Mouse (Mus musculus) frontal cortex, postnatal 25 days (tissue): Measurements from ENCODE around the gene Anln.
"Not testable (repeated sequence)": the region's sequence is repeated elsewhere in the genome, so short reads cannot be mapped to it uniquely, and the experiment has no call there.

Experiments
- DNase-seq, 2 experiments: peaks; one replicate each; pipeline ENCODE4 v3.0.0; 2022; ENCODE audit warnings: low spot score in 2 of 2

The Anln gene

GRCm38 (mm10) chr9:22389021-22389476 lies at the start of gene Anln:
Gene Anln (minus strand): TSS chr9:22389188.
- DNase-seq, result peak; percentile 61 to 65

GRCm38 (mm10) chr9:22434101-22434500 lies 45.1 kb upstream of the Anln start:
- DNase-seq, result no peak

- DNase-seq, result no peak
These were observed 44.2 kb upstream of the Anln start for GRCm38 (mm10) chr9:22433221-22433620.

DNA sequence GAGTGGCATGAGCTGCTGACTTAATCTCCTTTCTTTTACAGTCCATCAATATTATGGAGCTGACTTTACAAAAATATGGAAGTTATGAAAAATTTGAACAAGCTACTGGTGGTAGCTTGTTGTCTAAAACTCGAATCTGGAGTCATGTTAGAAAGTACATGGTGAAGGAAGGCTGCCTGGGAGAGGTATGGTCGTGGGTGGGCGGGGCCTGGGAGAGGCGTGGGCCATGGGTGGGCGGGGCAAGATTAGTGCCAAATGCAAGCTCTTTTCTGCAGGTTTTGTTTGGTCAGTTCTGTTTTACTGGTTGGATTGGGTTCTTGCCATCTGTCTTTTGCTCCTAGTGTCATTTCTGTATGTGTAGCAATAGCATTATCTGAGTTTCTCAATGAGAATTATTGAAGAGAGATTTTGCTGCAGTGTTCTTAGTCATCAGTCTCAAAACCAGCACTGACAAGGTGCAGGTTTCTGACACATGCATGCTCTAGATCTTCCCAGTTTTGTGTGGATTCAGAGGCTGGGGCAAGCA lies 41.4 kb upstream of the Anln start:
- DNase-seq, result no peak

DNA sequence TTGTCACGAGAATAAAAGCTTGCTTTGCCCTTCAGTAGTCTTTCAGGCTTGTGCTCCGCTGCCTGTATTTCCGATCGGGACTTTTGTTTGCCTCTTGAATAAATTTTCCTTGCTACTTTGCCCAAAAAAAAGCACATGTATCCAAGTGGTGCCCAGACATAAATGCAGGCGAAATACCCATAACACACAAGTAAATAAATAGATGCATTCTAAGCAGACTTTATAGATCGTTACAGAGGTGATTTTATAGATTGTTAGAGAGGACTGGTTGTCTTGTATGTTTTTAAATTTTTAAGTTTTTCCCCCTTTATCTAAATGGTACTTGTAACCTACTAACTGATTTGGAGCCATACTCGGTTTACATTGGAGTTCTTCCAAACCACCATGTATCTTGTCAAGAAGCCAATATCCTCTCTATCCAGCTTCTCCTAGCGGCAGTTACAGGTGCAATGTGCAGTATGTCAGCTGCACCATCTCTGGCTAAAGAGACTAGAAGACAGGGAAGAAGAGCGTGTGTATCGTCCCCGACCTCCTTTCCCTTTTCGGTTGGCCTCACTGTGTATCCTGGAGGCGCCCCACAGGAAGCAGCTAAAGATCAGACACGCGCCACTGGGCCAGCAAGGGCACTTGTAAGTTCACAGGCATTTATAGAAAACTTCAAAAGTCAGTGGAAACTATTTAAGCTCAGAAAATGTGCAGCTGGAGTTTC lies 40.7 kb upstream of the Anln start:
- no peak for DNase-seq

- no peak for DNase-seq
These were observed 39.9 kb upstream of the Anln start for GRCm38 (mm10) chr9:22428666-22429410.

- DNase-seq, result no peak
These were observed 39.2 kb upstream of the Anln start for GRCm38 (mm10) chr9:22428028-22428665.

- no peak for DNase-seq
These were observed 35.7 kb upstream of the Anln start for GRCm38 (mm10) chr9:22424719-22425118.

DNA sequence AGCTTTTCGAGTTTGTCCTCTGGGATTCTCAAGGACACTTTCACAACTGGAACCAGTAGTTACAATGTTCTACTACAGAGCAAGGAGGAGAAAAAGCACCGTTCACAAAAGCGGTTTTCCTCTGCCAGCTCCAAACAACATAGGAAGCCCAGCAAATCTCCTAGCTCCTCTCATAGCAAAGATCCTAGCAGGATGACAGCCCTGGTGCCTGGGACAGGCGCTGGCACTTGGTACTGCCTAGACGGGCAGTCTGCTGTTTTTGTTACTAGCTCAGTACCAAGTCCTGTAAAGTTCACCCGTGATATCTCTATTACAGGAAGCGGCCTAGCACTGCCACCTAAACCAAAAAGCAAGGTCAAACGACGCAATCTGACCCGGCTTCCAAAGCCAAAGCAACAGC lies 35.2 kb upstream of the Anln start:
- no peak for DNase-seq

DNA sequence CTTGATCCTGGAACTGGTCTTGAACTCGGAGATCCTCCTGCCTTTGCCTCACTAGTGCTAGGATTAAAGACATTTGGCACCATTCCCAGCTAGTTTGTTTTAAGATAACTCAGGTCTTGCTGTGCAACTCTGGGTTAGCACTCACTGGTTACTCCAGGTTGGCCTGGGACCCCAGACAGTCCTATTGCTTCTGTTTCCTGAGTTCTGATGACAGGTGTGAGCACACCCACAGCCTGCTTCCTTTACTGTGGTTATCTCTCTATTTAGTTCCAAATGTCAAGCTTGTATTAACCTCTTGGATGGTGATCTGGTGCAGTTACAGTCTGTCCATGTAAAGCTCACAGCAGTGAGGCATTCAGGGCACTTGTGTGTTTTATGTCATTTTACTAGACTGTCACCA lies 34.5 kb upstream of the Anln start:
- DNase-seq, result no peak

GRCm38 (mm10) chr9:22422559-22422958 lies 33.6 kb upstream of the Anln start:
- no peak for DNase-seq

DNA sequence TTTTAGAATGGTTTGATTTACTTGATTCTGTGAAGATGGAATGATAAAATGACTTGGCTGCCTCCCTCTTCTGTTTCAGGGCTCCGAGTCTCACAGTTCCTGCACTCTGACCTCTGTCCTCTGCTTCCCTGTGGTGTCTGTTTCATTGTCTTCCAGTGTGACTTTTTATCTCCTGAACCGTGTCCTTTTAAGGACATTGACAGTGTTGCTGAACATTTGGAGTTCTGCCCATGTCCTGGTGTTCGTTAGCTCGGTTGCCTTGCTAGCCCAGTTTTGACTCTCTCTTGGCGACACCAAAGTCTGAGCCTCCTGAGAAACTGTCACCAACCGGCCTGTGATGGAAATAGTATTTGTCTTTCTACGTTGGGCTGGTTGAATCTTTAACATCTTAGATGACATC lies 31.5 kb upstream of the Anln start:
- no peak for DNase-seq

DNA sequence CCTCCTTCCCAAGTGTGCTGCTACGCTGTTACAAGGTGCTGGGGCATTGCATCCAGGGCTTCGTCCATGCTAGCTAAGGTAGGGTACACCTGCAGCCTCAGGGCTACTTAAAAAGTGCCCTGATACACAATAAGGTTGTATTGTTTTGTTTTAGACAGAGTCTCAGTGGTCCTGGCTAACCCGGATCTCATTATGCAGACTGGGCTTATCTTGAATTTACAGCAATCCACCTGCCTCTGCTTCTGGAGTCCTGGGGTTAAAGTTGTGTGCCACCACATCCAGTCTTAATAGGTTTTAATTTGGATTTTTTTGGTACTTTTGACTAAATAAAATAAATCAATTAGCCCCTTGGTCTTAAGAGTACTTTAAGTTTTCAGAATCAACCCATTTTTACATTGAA lies 30.9 kb upstream of the Anln start:
- no peak for DNase-seq

GRCm38 (mm10) chr9:22417547-22417946 lies 28.6 kb upstream of the Anln start:
- no peak for DNase-seq

DNA sequence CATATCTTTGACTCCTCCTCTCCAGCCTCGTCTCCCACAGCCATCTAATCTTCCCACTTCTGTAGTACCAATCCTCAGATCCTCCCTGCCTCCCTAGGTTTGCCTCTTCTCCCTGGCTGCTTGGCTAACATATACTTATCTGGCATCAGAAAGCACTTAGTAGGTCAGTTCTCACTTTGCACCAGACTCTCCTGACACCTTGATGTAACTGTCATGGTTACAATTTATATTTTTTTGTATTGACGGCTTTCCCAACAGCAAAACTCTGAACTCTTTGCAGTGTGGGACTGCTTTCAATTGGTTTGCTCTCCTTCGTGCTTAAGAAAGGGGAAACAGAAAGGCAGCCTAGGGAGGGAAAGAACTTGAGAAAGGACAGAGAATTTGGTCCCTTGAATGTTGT lies 27.2 kb upstream of the Anln start:
- DNase-seq, result no peak

DNA sequence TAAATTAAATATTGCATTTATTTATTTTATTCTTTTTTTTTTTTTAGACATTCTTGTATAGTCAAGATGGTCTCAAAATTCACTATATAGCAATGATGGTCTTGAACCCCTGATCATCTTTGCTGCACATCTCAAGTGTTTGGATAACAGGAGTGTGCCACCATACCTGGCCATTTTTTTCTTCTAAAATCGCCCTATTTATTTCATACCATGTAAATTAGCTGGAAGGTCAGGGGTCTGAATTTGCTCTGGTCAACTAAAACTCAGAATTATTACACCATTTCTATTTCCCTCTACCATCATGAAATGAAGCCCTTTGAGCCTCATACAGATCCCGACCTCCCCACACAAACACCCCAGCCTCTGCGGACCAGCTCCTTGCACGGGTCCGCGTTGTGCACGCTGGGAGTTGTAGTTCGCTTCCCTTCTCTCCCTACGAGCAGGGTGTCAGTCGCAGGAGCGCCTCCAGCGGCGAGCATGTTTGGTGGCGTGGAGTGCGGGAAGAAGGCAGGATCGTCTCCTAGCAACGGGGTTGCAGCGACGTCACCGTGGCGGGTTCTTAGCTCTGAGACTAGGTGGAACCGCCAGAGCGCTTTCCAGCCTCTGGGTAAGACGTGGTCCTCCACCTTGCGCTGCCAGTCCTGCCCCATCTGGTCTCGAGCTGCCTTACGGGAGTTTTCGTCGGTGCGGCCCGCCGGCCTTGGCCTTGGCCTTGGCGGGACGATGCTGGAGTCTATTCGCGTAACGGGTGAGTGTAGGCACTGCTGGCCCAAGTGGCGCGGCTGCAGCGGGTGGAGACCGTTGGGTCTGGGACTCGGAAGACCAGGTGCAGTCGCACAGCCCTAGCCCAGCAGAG lies 22.2 kb upstream of the Anln start, which contains the start of gene 9530077C05Rik:
Gene 9530077C05Rik, plus strand, starts transcription at position 512 of the 856 bp plus-strand sequence.
- peak; percentile 95 to 96 for DNase-seq

DNA sequence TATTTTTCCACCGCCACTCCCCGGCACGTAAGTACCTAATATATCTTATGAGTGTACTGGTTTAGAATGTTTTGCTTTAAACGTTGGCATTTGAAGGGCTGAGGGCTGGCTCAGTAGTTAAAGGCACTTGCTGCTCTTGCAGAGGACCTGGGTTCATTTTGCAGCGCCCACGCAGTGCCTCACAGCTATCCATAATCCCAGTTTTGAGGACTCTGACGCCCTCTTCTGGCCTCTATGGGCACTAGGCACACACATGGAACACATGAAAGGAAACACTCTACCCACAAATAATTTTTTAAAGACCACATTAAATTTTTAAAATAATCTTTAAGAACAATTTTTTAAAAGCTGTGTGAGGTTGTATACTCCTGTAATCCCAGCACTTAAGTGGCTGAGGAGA lies 20.5 kb upstream of the Anln start:
- DNase-seq, result no peak

DNA sequence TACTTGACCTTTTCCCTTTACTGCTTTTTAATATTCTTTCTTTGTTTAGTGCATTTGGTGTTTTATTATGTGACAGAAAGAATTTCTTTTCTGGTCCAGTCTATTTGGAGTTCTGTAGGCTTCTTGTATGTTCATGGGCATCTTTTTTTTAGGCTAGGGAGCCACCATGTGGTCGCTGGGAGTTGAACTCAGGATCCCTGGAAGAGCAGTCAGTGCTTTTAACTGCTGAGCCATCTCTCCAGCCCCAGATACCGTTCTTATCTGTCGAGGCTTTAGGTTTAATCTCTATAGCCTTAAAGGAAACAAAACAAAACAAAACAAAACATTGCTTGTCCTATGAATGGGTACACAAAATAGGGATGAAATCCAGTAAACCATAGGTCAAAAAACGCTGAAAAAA lies 19.4 kb upstream of the Anln start:
- not testable (repeated sequence) for DNase-seq

GRCm38 (mm10) chr9:22407633-22408032 lies 18.6 kb upstream of the Anln start:
- not testable (repeated sequence) for DNase-seq

DNA sequence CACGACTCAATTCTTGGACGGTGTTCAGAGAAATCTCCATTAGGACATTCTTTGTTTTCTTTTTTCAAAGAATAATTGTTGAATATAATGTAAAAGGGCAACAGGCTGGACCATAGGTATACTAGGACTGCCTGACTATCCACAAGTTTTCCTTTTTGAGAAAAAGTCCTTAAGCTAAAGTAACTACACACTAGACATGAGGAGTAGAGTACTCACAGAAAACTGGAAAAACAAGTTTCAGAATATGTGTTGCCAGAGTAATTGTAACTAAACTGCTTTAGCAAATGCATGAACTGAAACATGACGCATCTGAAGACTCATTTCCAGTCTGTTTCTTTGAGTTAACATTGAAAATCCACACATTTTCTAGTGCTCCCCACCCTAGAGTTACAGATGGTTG lies 16.4 kb upstream of the Anln start:
- DNase-seq, result no peak

DNA sequence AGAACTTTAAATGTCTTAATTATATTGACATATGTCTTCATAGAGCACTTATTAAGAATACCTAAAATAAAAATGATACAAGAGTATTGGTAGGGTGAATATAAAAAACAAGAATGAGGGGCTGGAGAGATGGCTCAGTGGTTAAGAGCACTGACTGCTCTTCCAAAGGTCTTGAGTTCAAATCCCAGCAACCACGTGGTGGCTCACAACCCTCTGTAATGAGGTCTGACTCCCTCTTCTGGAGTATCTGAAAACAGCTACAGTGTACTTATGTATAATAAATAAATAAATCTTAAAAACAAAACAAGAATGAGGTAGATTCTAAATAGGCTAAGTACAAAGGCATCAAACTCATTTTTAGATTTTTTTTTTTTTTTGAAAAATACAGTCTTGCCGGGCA lies 14.5 kb upstream of the Anln start:
- DNase-seq, result not testable (repeated sequence)
